Mouse (Mus musculus): ENCODE measurements around the gene Sf3b3. TPM values are rescaled to one million over a fixed set of nuclear protein-coding genes. Genes with fewer than 3 reads are reported as not detected.

Sf3b3 gene
- polyA plus RNA-seq, 2 experiments from 2014 or later: 98.5 to 141 TPM

DNA sequence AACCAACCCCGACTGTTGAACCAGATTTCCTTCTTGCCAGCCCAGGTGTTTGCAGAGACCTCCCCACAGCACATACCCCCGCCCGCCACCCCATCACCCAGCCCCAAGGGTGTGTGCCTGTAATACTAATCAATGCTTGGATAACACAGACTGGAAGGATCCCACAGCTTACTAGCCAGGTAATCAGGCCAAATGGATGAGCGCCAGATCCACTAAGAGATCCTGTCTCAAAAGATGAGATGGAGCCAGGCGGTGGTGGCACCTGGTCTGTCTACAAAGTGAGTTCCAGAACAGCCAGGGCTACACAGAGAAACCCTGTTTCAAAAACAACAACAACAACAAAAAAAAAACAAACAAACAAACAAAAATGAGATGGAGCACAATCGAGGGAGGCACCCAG, 79.3 kb downstream of the Sf3b3 start:
- no peak for ATAC-seq

- no peak for ATAC-seq
Measured at GRCm38 (mm10) chr8:110764671-110765070, 81.9 kb downstream of the Sf3b3 start.

DNA sequence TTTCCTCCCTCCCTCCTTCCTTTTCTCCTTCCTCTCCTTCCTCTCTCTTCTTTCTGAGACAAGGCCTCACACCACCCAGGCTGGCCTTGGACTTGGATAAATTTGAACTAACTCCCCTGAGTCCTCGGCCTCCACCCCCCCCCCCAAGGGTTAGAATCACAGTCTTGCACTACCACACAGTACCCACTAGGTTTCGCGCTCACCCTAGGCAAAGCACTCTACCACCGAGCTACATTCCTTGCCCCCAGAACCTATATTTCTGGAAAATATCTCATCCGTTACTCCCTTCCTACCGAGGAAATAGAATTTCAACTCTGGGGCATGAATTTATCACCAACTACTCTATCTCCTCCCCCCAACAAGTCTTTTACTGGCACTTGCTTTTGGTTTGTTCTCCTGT, 84.6 kb downstream of the Sf3b3 start:
- ATAC-seq: no peak

- ATAC-seq: no peak
Measured at GRCm38 (mm10) chr8:110761185-110761584, 85.4 kb downstream of the Sf3b3 start.

DNA sequence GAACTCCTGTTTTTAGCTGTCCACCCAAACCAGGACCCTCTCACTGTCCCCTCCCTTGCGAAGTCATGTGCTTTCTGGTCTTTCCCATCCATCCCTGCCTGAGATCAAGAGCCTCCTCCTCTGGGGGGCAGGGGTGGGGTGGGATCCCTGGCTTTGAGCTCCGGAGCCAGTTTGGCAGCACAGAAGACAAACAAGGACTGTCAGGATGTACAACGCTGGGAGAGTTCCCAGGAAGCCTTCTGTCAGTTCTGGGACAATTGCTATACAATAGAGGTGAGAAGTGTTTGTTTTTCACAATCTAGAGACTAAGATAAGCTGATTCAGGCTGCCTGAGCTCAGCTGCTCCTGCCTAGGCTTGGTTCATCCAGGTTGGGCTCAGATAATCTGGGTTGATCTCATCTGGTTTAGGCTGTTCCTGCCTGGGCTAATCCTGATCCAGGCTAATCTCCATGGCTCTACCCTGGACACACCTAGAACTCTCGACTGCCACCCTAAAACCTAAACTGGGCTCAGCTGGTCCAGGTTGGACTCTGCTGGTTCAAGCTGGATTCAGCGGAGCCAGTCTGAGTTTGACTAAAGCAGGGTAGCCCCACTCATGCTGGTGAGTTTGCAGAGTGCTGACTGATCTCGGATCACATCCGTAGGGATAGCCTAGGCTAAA, 86.2 kb downstream of the Sf3b3 start:
- no peak for ATAC-seq

Other genes starting within 250 kb of the Sf3b3 start
- gene Vac14, start 228.2 kb downstream of the Sf3b3 start, polyA plus RNA-seq (2017; shearing (Covaris generic)): 1 to 10 TPM; 4.1 to 7.0 TPM
- not detected for gene Mtss1l, start 125.3 kb downstream of the Sf3b3 start, polyA plus RNA-seq (2017; shearing (Covaris generic))
- not detected for gene Il34, start 40.9 kb downstream of the Sf3b3 start, polyA plus RNA-seq (2017; shearing (Covaris generic))
- gene Cog4, start 187 bp downstream of the Sf3b3 start, polyA plus RNA-seq (2017; shearing (Covaris generic)): 10 to 100 TPM; 57.7 to 94.5 TPM
- gene Fuk, start 55.7 kb upstream of the Sf3b3 start, polyA plus RNA-seq (2017; shearing (Covaris generic)): 1 to 10 TPM; 1.3 to 2.4 TPM
- 10 to 100 TPM in 1 of 2 experiments, 1 to 10 TPM in 1; 7.5 to 12.4 TPM for gene St3gal2, start 73.1 kb upstream of the Sf3b3 start, polyA plus RNA-seq (2017; shearing (Covaris generic))
- 10 to 100 TPM; 13.8 to 13.9 TPM for gene Ddx19a, start 151.0 kb upstream of the Sf3b3 start, polyA plus RNA-seq (2017; shearing (Covaris generic))
- gene Ddx19b, start 185.0 kb upstream of the Sf3b3 start, polyA plus RNA-seq (2017; shearing (Covaris generic)): 10 to 100 TPM in 1 of 2 experiments, 1 to 10 TPM in 1; 5.5 to 12.0 TPM
- gene Aars, start 186.4 kb upstream of the Sf3b3 start, polyA plus RNA-seq (2017; shearing (Covaris generic)): 10 to 100 TPM; 18.6 to 38.6 TPM
- gene Exosc6, start 209.6 kb upstream of the Sf3b3 start, polyA plus RNA-seq (2017; shearing (Covaris generic)): not detected
- not detected for gene Clec18a, start 245.6 kb upstream of the Sf3b3 start, polyA plus RNA-seq (2017; shearing (Covaris generic))
- 10 to 100 TPM in 1 of 2 experiments, 1 to 10 TPM in 1; 7.2 to 11.4 TPM for gene Pdpr, start 247.8 kb upstream of the Sf3b3 start, polyA plus RNA-seq (2017; shearing (Covaris generic))

Measured in CD4-positive, CD25-positive, alpha-beta regulatory T cell, adult 4 months (primary cell).